Mouse (Mus musculus) hindlimb bud, embryonic 11.5 days (tissue): ENCODE data around the gene Tpm3-rs7.
"Not testable (repeated sequence)": the region's sequence is repeated elsewhere in the genome, so short reads cannot be mapped to it uniquely, and the experiment has no call there.

Source experiments
- DNase-seq: peaks from one replicate; pipeline ENCODE4 v3.0.0-alpha.2; 2012; ENCODE audit warnings: low read depth, low spot score; ENCODE audit errors: extremely low spot score

Tpm3-rs7 gene

GRCm38 (mm10) chr14:113314499-113314898 lies at the start of gene Tpm3-rs7:
Tpm3-rs7 (plus strand) TSS chr14:113314608.
- DNase-seq, result not testable (repeated sequence)

- no peak for DNase-seq
These were observed 2.6 kb downstream of the Tpm3-rs7 start for GRCm38 (mm10) chr14:113317023-113317422.

GRCm38 (mm10) chr14:113363361-113363760 lies 49.0 kb downstream of the Tpm3-rs7 start:
- DNase-seq, result no peak
